Mouse (Mus musculus) urinary bladder, adult 18-20 months (tissue): ENCODE results near the gene Prpf4.

Experiments used
- DNase-seq, 2 experiments: peaks; one replicate each; pipeline ENCODE4 v3.0.0; 2022; ENCODE audit warnings: low spot score in 2 of 2, mixed read lengths in 2 of 2

Prpf4 gene

DNA sequence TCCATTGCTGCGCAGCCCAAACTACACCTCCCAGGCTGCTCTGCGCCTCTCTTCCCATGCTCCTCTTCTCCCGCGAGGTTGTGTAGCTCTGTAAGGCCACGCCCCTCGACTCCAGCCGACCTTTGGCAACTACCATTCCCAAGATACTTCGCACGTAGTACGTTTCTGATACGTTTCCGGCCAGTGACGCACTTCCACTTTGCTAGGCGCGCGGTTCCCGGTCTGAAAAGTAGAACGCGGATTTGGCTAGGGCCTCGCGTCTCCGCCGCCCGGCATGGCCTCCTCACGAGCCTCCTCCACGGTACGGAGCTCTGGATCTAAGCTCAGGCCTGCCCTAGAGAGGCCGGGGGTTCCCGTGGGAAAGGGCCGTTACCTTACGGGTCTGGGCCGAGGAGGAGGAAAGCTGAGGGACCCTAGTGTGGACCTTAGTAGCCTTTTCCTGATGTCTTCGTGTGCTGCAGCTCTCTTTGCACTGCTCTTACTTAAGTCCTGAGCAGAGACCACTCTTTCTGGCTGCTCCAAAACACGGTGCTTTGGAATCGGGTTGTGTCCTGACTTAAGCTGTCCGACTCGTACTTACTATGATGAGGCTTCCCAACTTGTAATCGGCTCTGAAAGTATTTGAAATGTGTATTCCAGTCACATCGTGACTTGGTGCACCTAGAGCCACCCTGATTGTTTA, at the start of gene Prpf4, which contains the start of gene Cdc26:
Gene Prpf4, plus strand, starts transcription at position 197 of the 682 bp plus-strand sequence.
Gene Cdc26, minus strand, starts transcription at position 42 of the 682 bp plus-strand sequence.
- peak; percentile 87 to 96 for DNase-seq

- DNase-seq: no peak
Observed at GRCm38 (mm10) chr4:62359256-62359775, 49.3 kb upstream of the Prpf4 start.

GRCm38 (mm10) chr4:62360088-62360804, 48.4 kb upstream of the Prpf4 start, which contains the start of the genes Fkbp15 and Slc31a1:
TSS of gene Fkbp15 (minus strand) at chr4:62360548.
TSS of gene Slc31a1 (plus strand) at chr4:62360727.
- DNase-seq: peak; percentile 92 to 96

DNA sequence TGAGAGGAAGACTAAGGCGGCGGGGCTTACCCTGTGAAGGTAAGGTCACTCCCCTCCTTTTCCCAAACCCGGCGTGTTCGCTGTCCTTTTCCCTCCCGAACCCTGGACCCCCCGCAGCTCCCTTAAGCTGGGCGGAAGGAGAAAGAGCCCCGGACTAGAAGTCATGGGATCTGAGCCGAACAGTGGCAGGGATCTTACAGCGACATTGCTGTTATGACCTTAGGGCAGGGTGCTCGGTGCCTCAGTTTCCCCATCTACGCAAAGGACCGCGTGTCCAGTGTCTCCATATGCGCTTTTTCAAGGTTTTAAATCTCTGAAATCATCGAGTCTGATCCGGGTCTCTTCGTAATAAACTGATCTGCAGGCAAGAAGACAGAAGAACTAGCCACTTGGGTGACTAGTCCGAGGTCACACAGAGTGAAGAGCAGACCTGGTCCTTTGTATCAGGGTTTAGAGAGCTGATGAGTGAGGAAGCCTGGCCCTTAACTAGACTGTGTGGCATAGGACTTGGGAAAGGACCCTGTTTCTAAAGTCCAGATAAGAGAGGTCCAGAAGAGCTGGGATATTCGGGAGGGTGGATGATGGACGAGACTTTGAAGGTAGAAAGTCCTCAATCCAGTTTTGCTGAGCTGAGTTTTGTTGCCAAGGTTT, 47.7 kb upstream of the Prpf4 start:
- DNase-seq: peak in 1 of 2 experiments; percentile 3

DNA sequence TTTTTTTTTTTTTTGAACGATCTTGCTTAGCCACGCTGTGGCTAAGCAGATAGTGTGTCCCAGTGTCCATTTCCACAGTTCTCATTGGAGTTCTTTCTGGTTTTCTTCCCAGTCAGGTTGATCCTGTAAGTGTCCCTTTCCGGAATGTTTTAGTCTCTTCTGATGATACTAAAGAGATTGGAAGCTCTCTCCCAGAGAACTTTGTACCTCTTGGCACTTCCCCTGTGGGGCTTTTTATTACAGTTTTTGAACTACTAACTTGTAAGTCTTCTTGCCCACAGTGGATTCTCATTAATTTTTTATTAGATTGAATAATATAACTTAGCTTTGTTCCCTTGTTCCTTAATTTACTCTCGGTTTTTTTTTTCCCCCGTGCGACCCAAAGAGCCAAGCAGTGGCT, 47.0 kb upstream of the Prpf4 start:
- DNase-seq: no peak

DNA sequence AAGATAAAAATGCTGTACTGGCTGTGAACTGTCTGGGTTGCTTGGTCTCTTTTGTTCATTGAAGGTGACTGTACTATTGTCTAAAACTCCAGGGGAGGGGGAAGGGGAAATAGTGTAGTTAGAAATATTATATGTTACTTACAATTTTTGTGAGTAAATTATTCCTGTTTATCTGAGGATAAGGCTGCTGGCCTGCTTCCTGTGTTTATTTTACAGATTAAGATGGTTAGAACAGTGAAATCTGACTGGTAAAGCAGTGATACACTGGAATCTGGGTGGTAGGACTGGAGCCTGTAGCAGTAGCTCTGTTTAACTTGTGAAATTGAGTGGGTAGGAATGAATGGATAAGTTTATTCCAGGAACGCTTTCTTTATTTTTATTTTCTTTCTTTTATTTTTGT, 46.6 kb upstream of the Prpf4 start:
- DNase-seq: no peak

DNA sequence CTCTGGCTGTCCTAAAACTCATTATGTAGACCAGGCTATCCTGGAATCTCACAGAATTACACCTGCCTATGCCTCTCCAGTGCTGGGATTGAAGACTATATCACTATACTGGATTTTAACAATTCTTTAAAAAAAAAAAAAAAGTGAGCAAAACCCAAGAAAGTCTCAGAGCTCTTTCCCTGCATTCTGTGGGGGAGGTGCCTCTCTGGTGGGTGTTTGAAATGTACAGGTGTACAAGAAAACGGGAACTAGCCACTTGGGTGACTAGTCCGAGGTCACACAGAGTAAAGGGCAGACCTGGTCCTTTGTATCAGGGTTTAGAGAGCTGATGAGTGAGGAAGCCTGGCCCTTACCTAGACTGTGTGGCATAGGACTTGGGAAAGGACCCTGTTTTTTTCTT, 46.2 kb upstream of the Prpf4 start:
- no peak for DNase-seq

GRCm38 (mm10) chr4:62364299-62364698, 44.3 kb upstream of the Prpf4 start:
- no peak for DNase-seq

- no peak for DNase-seq
Observed at GRCm38 (mm10) chr4:62366291-62366690, 42.3 kb upstream of the Prpf4 start.

GRCm38 (mm10) chr4:62367586-62367985, 41.0 kb upstream of the Prpf4 start:
- DNase-seq: no peak

DNA sequence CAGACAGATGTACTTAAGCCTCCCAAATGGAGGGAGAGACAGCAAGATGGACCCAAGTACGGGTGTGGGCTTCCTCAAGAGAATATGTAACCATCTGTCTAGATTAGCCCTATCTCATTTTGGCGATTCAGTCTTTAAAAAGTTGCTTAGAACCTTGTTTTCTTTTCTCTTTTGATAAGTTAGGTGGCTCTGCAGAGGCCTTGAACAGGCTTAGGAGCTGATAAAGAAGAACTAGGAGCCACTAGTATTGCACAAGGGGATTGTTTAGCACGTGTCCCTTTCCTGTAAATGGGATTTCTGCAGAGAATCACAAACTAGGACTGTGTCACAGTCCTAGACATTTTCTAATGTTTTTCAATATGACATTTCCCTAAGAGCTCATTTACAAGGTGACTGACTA, 39.5 kb upstream of the Prpf4 start:
- DNase-seq: no peak

DNA sequence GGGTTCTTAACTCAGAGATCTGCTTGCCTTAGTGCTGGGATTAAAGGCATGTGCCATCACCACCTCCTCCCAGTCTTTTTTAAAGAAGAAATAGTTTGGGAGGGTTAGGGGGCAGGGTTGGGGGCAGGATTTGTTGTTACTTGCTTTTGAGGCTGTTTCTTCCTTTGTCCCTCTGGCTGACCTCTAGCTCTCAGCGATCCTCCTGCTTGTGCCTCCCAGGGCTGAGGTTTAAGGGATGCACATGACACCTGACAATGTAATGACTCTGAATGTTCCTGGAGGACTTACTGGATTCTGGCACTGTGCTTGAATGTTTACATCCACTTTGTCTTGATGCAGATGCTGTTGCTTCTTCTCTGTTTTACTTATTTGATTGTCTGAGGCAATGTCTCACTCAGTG, 36.2 kb upstream of the Prpf4 start:
- no peak for DNase-seq

DNA sequence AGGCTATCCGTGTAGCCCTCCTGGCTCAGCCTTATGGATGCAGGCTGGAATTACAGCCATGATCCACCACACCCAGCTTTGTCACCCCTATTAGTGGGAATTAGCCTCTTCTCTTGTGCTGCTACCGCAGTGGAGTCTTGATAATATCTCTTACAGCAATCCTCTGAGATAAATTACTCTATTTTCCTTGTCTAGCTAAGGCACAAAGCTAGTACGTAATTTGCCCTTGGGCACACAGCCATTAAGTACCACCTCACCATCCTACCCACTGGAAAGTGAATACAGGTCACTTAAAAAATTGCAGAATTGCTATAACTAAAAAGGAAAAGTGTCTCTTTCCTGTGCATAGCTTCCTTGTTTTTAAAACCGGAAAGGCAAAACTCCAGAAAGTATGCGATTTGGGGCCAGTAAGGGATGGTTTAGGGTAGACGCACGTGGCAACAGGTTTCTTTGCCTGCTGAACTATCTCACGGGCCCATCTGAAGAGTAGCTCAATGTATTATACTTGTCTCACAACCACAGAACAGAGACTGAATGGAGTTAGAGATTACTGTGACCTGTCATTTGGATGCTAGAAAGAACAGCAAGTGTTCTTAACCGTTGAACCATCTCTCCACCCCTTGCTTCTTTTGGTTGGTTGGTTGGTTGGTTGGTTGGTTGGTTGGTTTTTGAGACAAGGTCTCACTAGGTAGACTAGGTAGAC, 35.6 kb upstream of the Prpf4 start:
- no peak for DNase-seq

- DNase-seq: no peak
Observed at GRCm38 (mm10) chr4:62373668-62374067, 34.9 kb upstream of the Prpf4 start.

DNA sequence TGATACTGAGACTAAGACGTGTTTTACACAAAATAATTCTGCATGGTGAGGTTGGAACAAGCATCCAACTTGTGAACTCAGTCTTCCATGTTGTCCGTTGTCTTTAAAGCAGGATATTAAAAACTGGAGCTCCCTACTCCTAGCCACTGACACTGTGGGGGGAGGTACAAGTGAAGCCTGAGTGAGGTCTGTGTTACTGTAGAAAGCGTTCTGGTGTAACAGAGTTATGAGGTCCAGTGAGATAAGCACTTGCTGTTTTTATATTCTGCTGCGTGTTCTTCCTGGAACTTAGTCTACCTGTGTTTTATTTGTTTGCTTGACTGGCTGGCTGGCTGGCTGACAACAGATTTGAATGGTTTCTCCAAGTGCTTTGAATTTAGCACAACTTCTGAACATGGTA, 34.3 kb upstream of the Prpf4 start:
- no peak for DNase-seq

GRCm38 (mm10) chr4:62376123-62376522, 32.5 kb upstream of the Prpf4 start:
- DNase-seq: no peak

DNA sequence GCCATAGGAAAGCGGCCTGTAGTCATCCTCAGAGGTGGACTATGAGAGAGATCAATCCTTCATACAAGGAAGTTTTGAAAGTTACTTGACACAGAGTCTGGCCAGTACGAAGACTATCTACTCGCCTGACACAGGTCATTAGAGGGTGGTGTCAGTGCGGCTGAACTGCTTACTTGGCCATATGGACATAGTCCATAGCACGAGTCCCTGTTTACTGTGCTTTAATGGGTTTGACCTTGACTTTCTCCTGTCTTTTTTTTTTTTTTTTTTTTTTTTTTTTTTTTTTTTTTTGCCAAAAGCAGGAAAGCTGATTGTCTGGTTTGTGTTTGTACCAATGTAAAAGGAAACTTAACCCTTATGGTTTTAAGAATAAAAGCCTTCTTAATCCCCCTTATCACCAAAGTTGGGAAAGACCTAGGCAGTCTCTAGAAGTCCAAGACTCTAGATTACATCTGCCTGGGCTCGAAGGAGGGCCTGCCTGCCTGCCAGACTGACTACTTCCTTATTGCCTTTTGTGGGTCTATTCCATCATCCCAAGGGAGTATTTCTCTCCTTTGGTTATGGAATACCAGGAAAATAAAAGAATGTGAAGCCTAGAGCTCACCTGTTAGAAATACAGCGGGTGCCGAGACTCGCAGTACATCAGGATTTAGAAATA, 28.7 kb upstream of the Prpf4 start:
- no peak for DNase-seq

DNA sequence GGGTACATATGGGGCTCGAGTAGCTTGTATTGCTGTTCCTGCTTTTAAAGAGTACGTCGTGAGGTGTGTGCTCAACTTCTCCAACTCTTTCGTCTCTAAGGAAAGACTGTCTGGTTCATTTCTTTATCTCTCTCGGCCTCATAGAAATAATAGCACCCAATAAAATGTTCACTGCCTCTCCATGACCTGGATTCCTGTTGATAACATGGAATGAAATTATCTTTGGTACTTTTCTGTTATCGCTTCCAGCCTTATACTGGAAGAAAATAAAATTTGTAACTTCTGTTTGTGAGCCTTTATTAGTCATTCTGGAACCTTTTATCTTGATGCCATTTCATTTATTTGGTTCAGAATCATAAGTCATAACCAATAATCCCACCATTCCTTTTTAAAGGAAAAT, 25.4 kb upstream of the Prpf4 start:
- no peak for DNase-seq

GRCm38 (mm10) chr4:62383752-62384151, 24.8 kb upstream of the Prpf4 start:
- DNase-seq: no peak

- no peak for DNase-seq
Observed at GRCm38 (mm10) chr4:62384159-62384558, 24.4 kb upstream of the Prpf4 start.

DNA sequence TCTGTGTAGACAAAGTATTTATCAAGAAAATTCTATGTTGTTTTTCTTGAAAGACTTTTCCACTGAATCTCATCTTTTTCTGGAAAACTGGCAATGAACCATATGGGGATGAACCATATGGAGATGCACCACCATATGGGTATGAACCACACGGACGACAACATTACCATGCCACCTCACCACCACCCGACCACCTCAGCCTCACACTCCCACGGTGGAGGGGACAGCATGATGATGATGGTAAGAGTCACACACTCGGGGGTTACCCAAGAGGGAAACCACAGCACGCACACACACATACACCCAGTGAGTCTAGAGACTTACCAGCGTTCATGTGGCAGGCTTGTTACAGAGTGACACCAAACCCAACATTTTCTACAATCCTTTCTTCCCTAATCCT, 23.2 kb upstream of the Prpf4 start:
- DNase-seq: no peak
